Mouse (Mus musculus): ENCODE data around the gene Tmem82. TPM values are rescaled to one million over a fixed set of nuclear protein-coding genes. Genes with fewer than 3 reads are reported as not detected.

Tmem82 gene
- total RNA-seq, 1 experiment = 3.9 TPM

GRCm38 (mm10) chr4:141574789-141575702 is 43.4 kb downstream of the Tmem82 start:
- Histone ChIP-seq H3K4me1 (ENCODE audit: control insufficient read depth in 2 of 2, insufficient read depth in 2 of 2, low read length in 2 of 2, poor library complexity in 1 of 2) (peaks cover 10 to 29% of the 10 kb centered on the region in 2 experiments), H3K27ac (ENCODE audit: insufficient read depth, low read depth, low read length, poor library complexity, severe bottlenecking) (peak overlapping the region; percentile 49), H3K36me3 (ENCODE audit: control insufficient read depth, insufficient read depth, low read length, poor library complexity, severe bottlenecking) (peaks cover 14% of the 10 kb centered on the region), H3K4me3 (ENCODE audit: insufficient read depth in 1 of 2, low read depth in 1 of 2, low read length in 2 of 2, poor library complexity in 1 of 2, severe bottlenecking in 1 of 2) (peak overlapping the region; percentile 2 to 52; a peak in 2 of 4 replicates), H3K9me3 (ENCODE audit: control insufficient read depth, insufficient read depth, low read depth, low read length) (no peaks in the 10 kb centered on the region), H3K9ac (ENCODE audit: insufficient read depth, low read depth, low read length, poor library complexity, severe bottlenecking) (peak overlapping the region; percentile 69)
- DNase-seq (ENCODE audit: low read depth, low spot score) = peak; percentile 81
- TF ChIP-seq MAFK (IDR thresholded peaks at IDR 0.05; ENCODE audit: insufficient read depth, low read depth, low read length) (no peak), ZC3H11A (IDR thresholded peaks at IDR 0.05; ENCODE audit: borderline replicate concordance, low read depth, low read length) (peak; percentile 72; the same call in 1 of the 2 replicates), CHD2 (IDR thresholded peaks at IDR 0.05; ENCODE audit: low read depth, low read length) (0 out of 2 replicates have a peak, but pooled peaks have one; percentile 53), ZNF384 (IDR thresholded peaks at IDR 0.05; ENCODE audit: low read depth, low read length) (no peak)
- in situ Hi-C loops (cut with MboI; ENCODE audit: low sequenced_read_pairs in 2 of 2, unreplicated experiment in 2 of 2) = no loop called here

- Histone ChIP-seq H3K4me1 (ENCODE audit: control insufficient read depth in 2 of 2, insufficient read depth in 2 of 2, low read length in 2 of 2, poor library complexity in 1 of 2) (peaks cover 13 to 35% of the 10 kb centered on the region in 2 experiments), H3K4me3 (ENCODE audit: insufficient read depth in 1 of 2, low read depth in 1 of 2, low read length in 2 of 2, poor library complexity in 1 of 2, severe bottlenecking in 1 of 2) (peak overlapping the region in 1 of 2 experiments; percentile 10; a peak in 1 of 4 replicates), H3K9me3 (ENCODE audit: control insufficient read depth, insufficient read depth, low read depth, low read length) (no peaks in the 10 kb centered on the region), H3K27ac (ENCODE audit: insufficient read depth, low read depth, low read length, poor library complexity, severe bottlenecking) (peak overlapping the region; percentile 78), H3K9ac (ENCODE audit: insufficient read depth, low read depth, low read length, poor library complexity, severe bottlenecking) (peak overlapping the region; percentile 41; the same call in 1 of the 2 replicates), H3K36me3 (ENCODE audit: control insufficient read depth, insufficient read depth, low read length, poor library complexity, severe bottlenecking) (peaks cover 6% of the 10 kb centered on the region)
- DNase-seq (ENCODE audit: low read depth, low spot score) = no peak
- TF ChIP-seq CHD2 (IDR thresholded peaks at IDR 0.05; ENCODE audit: low read depth, low read length) (no peak), MAFK (IDR thresholded peaks at IDR 0.05; ENCODE audit: insufficient read depth, low read depth, low read length) (no peak), HCFC1 (IDR thresholded peaks at IDR 0.05; ENCODE audit: borderline replicate concordance, insufficient read depth, low read length) (no peak), ZC3H11A (IDR thresholded peaks at IDR 0.05; ENCODE audit: borderline replicate concordance, low read depth, low read length) (no peak), ZNF384 (IDR thresholded peaks at IDR 0.05; ENCODE audit: low read depth, low read length) (no peak)
- in situ Hi-C loops (cut with MboI; ENCODE audit: low sequenced_read_pairs in 2 of 2, unreplicated experiment in 2 of 2) = no loop called here
These were observed 45.0 kb downstream of the Tmem82 start for GRCm38 (mm10) chr4:141573359-141573966.

GRCm38 (mm10) chr4:141572668-141573358 is 45.6 kb downstream of the Tmem82 start:
- Histone ChIP-seq H3K9me3 (ENCODE audit: control insufficient read depth, insufficient read depth, low read depth, low read length) (no peaks in the 10 kb centered on the region), H3K9ac (ENCODE audit: insufficient read depth, low read depth, low read length, poor library complexity, severe bottlenecking) (peak overlapping the region; percentile 76), H3K4me3 (ENCODE audit: insufficient read depth in 1 of 2, low read depth in 1 of 2, low read length in 2 of 2, poor library complexity in 1 of 2, severe bottlenecking in 1 of 2) (peak overlapping the region in 1 of 2 experiments; percentile 38; a peak in 1 of 4 replicates), H3K36me3 (ENCODE audit: control insufficient read depth, insufficient read depth, low read length, poor library complexity, severe bottlenecking) (peaks cover 6% of the 10 kb centered on the region), H3K4me1 (ENCODE audit: control insufficient read depth in 2 of 2, insufficient read depth in 2 of 2, low read length in 2 of 2, poor library complexity in 1 of 2) (peaks cover 13 to 40% of the 10 kb centered on the region in 2 experiments), H3K27ac (ENCODE audit: insufficient read depth, low read depth, low read length, poor library complexity, severe bottlenecking) (peak overlapping the region; percentile 97)
- no peak for TF ChIP-seq HCFC1 (IDR thresholded peaks at IDR 0.05; ENCODE audit: borderline replicate concordance, insufficient read depth, low read length)
- no peak for TF ChIP-seq MAFK (IDR thresholded peaks at IDR 0.05; ENCODE audit: insufficient read depth, low read depth, low read length)
- no peak for TF ChIP-seq ZC3H11A (IDR thresholded peaks at IDR 0.05; ENCODE audit: borderline replicate concordance, low read depth, low read length)
- no peak for TF ChIP-seq ZNF384 (IDR thresholded peaks at IDR 0.05; ENCODE audit: low read depth, low read length)
- TF ChIP-seq CHD2 (IDR thresholded peaks at IDR 0.05; ENCODE audit: low read depth, low read length) = no peak
- in situ Hi-C loops (cut with MboI; ENCODE audit: low sequenced_read_pairs in 2 of 2, unreplicated experiment in 2 of 2) = no loop called here
- DNase-seq (ENCODE audit: low read depth, low spot score) = no peak

GRCm38 (mm10) chr4:141571934-141572333 is 46.5 kb downstream of the Tmem82 start:
- in situ Hi-C loops (cut with MboI; ENCODE audit: low sequenced_read_pairs in 2 of 2, unreplicated experiment in 2 of 2) = no loop called here
- H3K27ac ChIP-seq (ENCODE audit: insufficient read depth, low read depth, low read length, poor library complexity, severe bottlenecking) = peak overlapping the region; percentile 97

More at GRCm38 (mm10) chr4:141571934-141572333, 46.5 kb downstream of the Tmem82 start:
- Histone ChIP-seq H3K4me1 (ENCODE audit: control insufficient read depth in 2 of 2, insufficient read depth in 2 of 2, low read length in 2 of 2, poor library complexity in 1 of 2) (peaks cover 13 to 44% of the 10 kb centered on the region in 2 experiments), H3K4me3 (ENCODE audit: insufficient read depth in 1 of 2, low read depth in 1 of 2, low read length in 2 of 2, poor library complexity in 1 of 2, severe bottlenecking in 1 of 2) (peak overlapping the region; percentile 12 to 38; a peak in 3 of 4 replicates), H3K9ac (ENCODE audit: insufficient read depth, low read depth, low read length, poor library complexity, severe bottlenecking) (peak overlapping the region; percentile 76), H3K9me3 (ENCODE audit: control insufficient read depth, insufficient read depth, low read depth, low read length) (no peaks in the 10 kb centered on the region), H3K36me3 (ENCODE audit: control insufficient read depth, insufficient read depth, low read length, poor library complexity, severe bottlenecking) (no peaks in the 10 kb centered on the region; the same call in 1 of the 2 replicates)
- TF ChIP-seq ZNF384 (IDR thresholded peaks at IDR 0.05; ENCODE audit: low read depth, low read length) (no peak), CHD2 (IDR thresholded peaks at IDR 0.05; ENCODE audit: low read depth, low read length) (no peak), ZC3H11A (IDR thresholded peaks at IDR 0.05; ENCODE audit: borderline replicate concordance, low read depth, low read length) (no peak), MAFK (IDR thresholded peaks at IDR 0.05; ENCODE audit: insufficient read depth, low read depth, low read length) (no peak)
- DNase-seq (ENCODE audit: low read depth, low spot score) = no peak
